Mouse (Mus musculus): ENCODE measurements around the gene Tap2. TPM values are rescaled to one million over a fixed set of nuclear protein-coding genes. Genes with fewer than 3 reads are reported as not detected.
"Not testable (repeated sequence)": the region's sequence is repeated elsewhere in the genome, so short reads cannot be mapped to it uniquely, and the experiment has no call there.

Tap2 gene
- total RNA-seq, 2 experiments from 2014 or later: 7.0 to 7.8 TPM

- no peak for DNase-seq (ENCODE audit: extremely low spot score in 1 of 2, low spot score in 2 of 2)
- intact Hi-C loops (cut with DNase I): no loop called here
Measured at GRCm38 (mm10) chr17:34217986-34218385, 14.7 kb downstream of the Tap2 start.

GRCm38 (mm10) chr17:34218675-34219074, 15.3 kb downstream of the Tap2 start:
- peak; percentile 22 to 39 for DNase-seq (ENCODE audit: extremely low spot score in 1 of 2, low spot score in 2 of 2)

More at GRCm38 (mm10) chr17:34217986-34218385, 14.7 kb downstream of the Tap2 start:
- Histone ChIP-seq H3K4me3 (no peak overlapping the region), H3K27ac (no peak overlapping the region)
- TF ChIP-seq CTCF (IDR thresholded peaks at IDR 0.05): no peak

GRCm38 (mm10) chr17:34219096-34219495, 15.8 kb downstream of the Tap2 start:
- peak overlapping the region; percentile 6; the same call in 1 of the 2 replicates for H3K27ac ChIP-seq
- TF ChIP-seq CTCF (IDR thresholded peaks at IDR 0.05): peak; percentile 57
- H3K4me3 ChIP-seq; DNase-seq (ENCODE audit: extremely low spot score in 1 of 2, low spot score in 2 of 2); intact Hi-C loops (cut with DNase I): not testable (repeated sequence)

More at GRCm38 (mm10) chr17:34218675-34219074, 15.3 kb downstream of the Tap2 start:
- H3K4me3 ChIP-seq: no peak overlapping the region
- TF ChIP-seq CTCF (IDR thresholded peaks at IDR 0.05): no peak
- H3K27ac ChIP-seq: peak overlapping the region; percentile 6; the same call in 1 of the 2 replicates
- intact Hi-C loops (cut with DNase I): no loop called here

- intact Hi-C loops (cut with DNase I); H3K4me3 ChIP-seq; H3K27ac ChIP-seq; DNase-seq (ENCODE audit: extremely low spot score in 1 of 2, low spot score in 2 of 2): not testable (repeated sequence)
Measured at GRCm38 (mm10) chr17:34219801-34220200, 16.5 kb downstream of the Tap2 start.

GRCm38 (mm10) chr17:34220401-34220800, 17.1 kb downstream of the Tap2 start:
- H3K4me3 ChIP-seq; DNase-seq (ENCODE audit: extremely low spot score in 1 of 2, low spot score in 2 of 2); intact Hi-C loops (cut with DNase I); H3K27ac ChIP-seq: not testable (repeated sequence)

- intact Hi-C loops (cut with DNase I): no loop called here
- Histone ChIP-seq H3K4me3 (no peak overlapping the region), H3K27ac (no peak overlapping the region)
- TF ChIP-seq CTCF (IDR thresholded peaks at IDR 0.05): no peak
- DNase-seq (ENCODE audit: extremely low spot score in 1 of 2, low spot score in 2 of 2): no peak
Measured at GRCm38 (mm10) chr17:34224816-34225215, 21.5 kb downstream of the Tap2 start.

- H3K27ac ChIP-seq: no peak overlapping the region
- DNase-seq (ENCODE audit: extremely low spot score in 1 of 2, low spot score in 2 of 2): no peak
- H3K4me3 ChIP-seq: no peak overlapping the region
- TF ChIP-seq CTCF (IDR thresholded peaks at IDR 0.05): no peak
- intact Hi-C loops (cut with DNase I): no loop called here
Measured at GRCm38 (mm10) chr17:34225426-34225825, 22.1 kb downstream of the Tap2 start.

- intact Hi-C loops (cut with DNase I); H3K27ac ChIP-seq; H3K4me3 ChIP-seq; DNase-seq (ENCODE audit: extremely low spot score in 1 of 2, low spot score in 2 of 2): not testable (repeated sequence)
Measured at GRCm38 (mm10) chr17:34225911-34226310, 22.6 kb downstream of the Tap2 start.

- H3K27ac ChIP-seq; DNase-seq (ENCODE audit: extremely low spot score in 1 of 2, low spot score in 2 of 2); intact Hi-C loops (cut with DNase I); H3K4me3 ChIP-seq: not testable (repeated sequence)
Measured at GRCm38 (mm10) chr17:34230971-34231370, 27.6 kb downstream of the Tap2 start.

- intact Hi-C loops (cut with DNase I); H3K27ac ChIP-seq; DNase-seq (ENCODE audit: extremely low spot score in 1 of 2, low spot score in 2 of 2); H3K4me3 ChIP-seq: not testable (repeated sequence)
Measured at GRCm38 (mm10) chr17:34232021-34232420, 28.7 kb downstream of the Tap2 start.

- intact Hi-C loops (cut with DNase I): loop anchor here (2.0 to 5.0 kb wide), 2 partner anchors 64 to 158 kb away; no protein-coding TSS in a partner anchor
- peak; percentile 91 for TF ChIP-seq CTCF (IDR thresholded peaks at IDR 0.05)
- DNase-seq (ENCODE audit: extremely low spot score in 1 of 2, low spot score in 2 of 2): peak; percentile 68
- Histone ChIP-seq H3K4me3 (no peak overlapping the region), H3K27ac (no peak overlapping the region)
Measured at GRCm38 (mm10) chr17:34234926-34235325, 31.6 kb downstream of the Tap2 start.

GRCm38 (mm10) chr17:34236691-34237090, 33.4 kb downstream of the Tap2 start:
- H3K4me3 ChIP-seq: no peak overlapping the region
- no peak for TF ChIP-seq CTCF (IDR thresholded peaks at IDR 0.05)
- intact Hi-C loops (cut with DNase I): loop anchor here (5.0 kb wide), 1 partner anchor 159 kb away; no protein-coding TSS in a partner anchor
- DNase-seq (ENCODE audit: extremely low spot score in 1 of 2, low spot score in 2 of 2): no peak
- no peak overlapping the region for H3K27ac ChIP-seq

GRCm38 (mm10) chr17:34237741-34238140, 34.4 kb downstream of the Tap2 start:
- Histone ChIP-seq H3K4me3 (no peak overlapping the region), H3K27ac (no peak overlapping the region)
- DNase-seq (ENCODE audit: extremely low spot score in 1 of 2, low spot score in 2 of 2): no peak
- TF ChIP-seq CTCF (IDR thresholded peaks at IDR 0.05): no peak
- intact Hi-C loops (cut with DNase I): loop anchor here (5.0 kb wide), 1 partner anchor 160 kb away; no protein-coding TSS in a partner anchor
